Comparison of ENCODE assay signal across 28 mouse cellular contexts in the genomic region with DNA sequence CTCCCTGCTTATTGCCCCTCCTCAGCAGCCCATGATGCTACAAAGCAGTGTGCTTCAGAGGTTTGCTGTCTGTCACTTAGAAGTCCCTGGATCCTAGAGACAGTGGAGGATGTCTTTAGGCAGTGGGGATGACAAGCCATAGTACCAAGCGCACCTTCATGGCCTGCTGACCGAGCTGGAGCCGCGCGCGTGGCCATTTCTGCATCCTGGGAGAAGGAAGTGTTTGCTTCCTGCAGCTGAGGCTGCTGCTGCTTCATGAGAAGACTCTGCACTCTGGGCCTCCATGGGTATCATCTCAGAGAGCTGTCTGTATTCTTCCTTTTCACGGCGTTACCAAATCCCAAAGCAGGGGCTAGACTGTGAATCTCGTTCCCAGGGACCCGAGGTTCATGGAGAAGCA. TPM values are rescaled to one million over a fixed set of nuclear protein-coding genes. Genes with fewer than 3 reads are reported as not detected.
DNase-seq lines count a peak whose midpoint lies in the region; ATAC-seq and TF ChIP-seq lines count a peak whose summit lies in the region.
"Had no signal": no experiment of that assay in that cellular context is flagged by ENCODE, and none has a peak within 500 bp of the region (broad histone marks: within the 10 kb centered on the region; RNA-seq: fewer than 3 reads in every experiment).

No protein-coding gene starts in this region.

- WGBS in heart, embryonic 15.5 days: 90% methylated on average over 10 of the region's 10 CpGs
- 89% methylated on average over 10 of the region's 10 CpGs for WGBS in lung, embryonic 15.5 days
- 89% methylated on average over 10 of the region's 10 CpGs for WGBS in intestine, postnatal 0 days
- WGBS in stomach, postnatal 0 days: 89% methylated on average over 10 of the region's 10 CpGs

- no peak for DNase-seq in heart, adult 18-20 months
- no peak for DNase-seq in lung, postnatal 36 days
- DNase-seq in stomach, postnatal 0 days (ENCODE audit: low spot score): peak; percentile 11
- DNase-seq in cerebellum, adult 18-20 months: no peak
- DNase-seq: adrenal gland, postnatal 36 days; cerebellum, adult 8-10 months; gastrocnemius, postnatal 14 days; kidney, adult 18-20 months; kidney, postnatal 4 days; layer of hippocampus, adult 9-11 months; liver, embryonic 13.5 days; lung, postnatal 14 days; right cerebral cortex, postnatal 14 days; thymus, postnatal 14 days had no signal

- H3K27me3 ChIP-seq in heart, embryonic 15.5 days: no peaks in the 10 kb centered on the region
- peaks cover 3% of the 10 kb centered on the region; the same call in 1 of the 2 replicates for H3K27me3 ChIP-seq in lung, embryonic 15.5 days
- peaks cover 4% of the 10 kb centered on the region; the same call in 1 of the 2 replicates for H3K27me3 ChIP-seq in intestine, postnatal 0 days (replicated peaks; ENCODE audit: control insufficient read depth, insufficient read depth, low read length)
- H3K27me3 ChIP-seq in stomach, postnatal 0 days (ENCODE audit: control insufficient read depth, insufficient read depth, low read length): no peaks in the 10 kb centered on the region

- no peaks in the 10 kb centered on the region for H3K9me3 ChIP-seq in heart, embryonic 15.5 days (replicated peaks)
- no peaks in the 10 kb centered on the region for H3K9me3 ChIP-seq in lung, embryonic 15.5 days
- no peaks in the 10 kb centered on the region for H3K9me3 ChIP-seq in intestine, postnatal 0 days (ENCODE audit: control insufficient read depth)
- H3K9me3 ChIP-seq in stomach, postnatal 0 days (ENCODE audit: control insufficient read depth, low read length): no peaks in the 10 kb centered on the region
- H3K9me3 ChIP-seq: forebrain, embryonic 10.5 days; hindbrain, embryonic 13.5 days; limb, embryonic 13.5 days; liver, embryonic 13.5 days had no signal

- no peak overlapping the region for H3K4me3 ChIP-seq in heart, embryonic 15.5 days
- H3K4me3 ChIP-seq in lung, embryonic 15.5 days: no peak overlapping the region
- H3K4me3 ChIP-seq in intestine, postnatal 0 days (ENCODE audit: low read depth, low read length): no peak overlapping the region
- no peak overlapping the region for H3K4me3 ChIP-seq in stomach, postnatal 0 days (ENCODE audit: low read depth, low read length)
- H3K4me3 ChIP-seq: forebrain, embryonic 10.5 days; hindbrain, embryonic 13.5 days; liver, embryonic 13.5 days had no signal

- no peak overlapping the region for H3K9ac ChIP-seq in heart, embryonic 15.5 days
- H3K9ac ChIP-seq in lung, embryonic 15.5 days: no peak overlapping the region
- H3K9ac ChIP-seq in intestine, postnatal 0 days (ENCODE audit: low read depth, low read length): no peak overlapping the region
- no peak overlapping the region for H3K9ac ChIP-seq in stomach, postnatal 0 days (ENCODE audit: low read length)
- H3K9ac ChIP-seq: hindbrain, embryonic 13.5 days; limb, embryonic 13.5 days; liver, embryonic 13.5 days had no signal

- H3K4me2 ChIP-seq in heart, embryonic 15.5 days: 0 out of 2 replicates have a peak overlapping the region, but pooled peaks have one; percentile 8
- H3K4me2 ChIP-seq in lung, embryonic 15.5 days: peak overlapping the region; percentile 77
- H3K4me2 ChIP-seq in intestine, postnatal 0 days (replicated peaks; ENCODE audit: low read depth): peak overlapping the region; percentile 6; the same call in 1 of the 2 replicates
- H3K4me2 ChIP-seq in stomach, postnatal 0 days (replicated peaks; ENCODE audit: low read depth): no peak overlapping the region
- H3K4me2 ChIP-seq: heart, embryonic 11.5 days; hindbrain, embryonic 13.5 days had no signal

- no peak overlapping the region for H3K27ac ChIP-seq in heart, embryonic 15.5 days
- 0 out of 2 replicates have a peak overlapping the region, but pooled peaks have one; percentile 73 for H3K27ac ChIP-seq in lung, embryonic 15.5 days
- H3K27ac ChIP-seq in intestine, postnatal 0 days (ENCODE audit: low read depth, low read length): no peak overlapping the region
- H3K27ac ChIP-seq in stomach, postnatal 0 days (replicated peaks): no peak overlapping the region
- H3K27ac ChIP-seq: forebrain, embryonic 10.5 days; hindbrain, embryonic 13.5 days; limb, embryonic 13.5 days; liver, embryonic 13.5 days had no signal

- peaks cover 60% of the 10 kb centered on the region for H3K4me1 ChIP-seq in heart, embryonic 15.5 days (replicated peaks)
- peaks cover 42% of the 10 kb centered on the region for H3K4me1 ChIP-seq in lung, embryonic 15.5 days
- no peaks in the 10 kb centered on the region for H3K4me1 ChIP-seq in intestine, postnatal 0 days (replicated peaks; ENCODE audit: control insufficient read depth, insufficient read depth, low read length)
- H3K4me1 ChIP-seq in stomach, postnatal 0 days (replicated peaks; ENCODE audit: control insufficient read depth, insufficient read depth): peaks cover 4% of the 10 kb centered on the region; the same call in 1 of the 2 replicates

- no peak for ATAC-seq in heart, embryonic 15.5 days (replicated peaks; ENCODE audit: insufficient number of reproducible peaks, insufficient read depth, low FRiP score, low read depth)
- no peak for ATAC-seq in lung, embryonic 15.5 days (ENCODE audit: borderline replicate concordance, extremely low read depth, low FRiP score, low TSS enrichment)
- no peak for ATAC-seq in intestine, postnatal 0 days
- ATAC-seq in stomach, postnatal 0 days (ENCODE audit: low FRiP score, low TSS enrichment): no peak

- 0 out of 2 replicates have a peak, but pooled peaks cover 1% of the 10 kb centered on the region for H3K36me3 ChIP-seq in heart, embryonic 15.5 days
- H3K36me3 ChIP-seq in lung, embryonic 15.5 days: no peaks in the 10 kb centered on the region
- H3K36me3 ChIP-seq in intestine, postnatal 0 days (ENCODE audit: control insufficient read depth, insufficient read depth): no peaks in the 10 kb centered on the region
- H3K36me3 ChIP-seq in stomach, postnatal 0 days (ENCODE audit: control insufficient read depth, insufficient read depth, low read length): no peaks in the 10 kb centered on the region
- H3K36me3 ChIP-seq: forebrain, embryonic 10.5 days; hindbrain, embryonic 13.5 days; limb, embryonic 13.5 days; liver, embryonic 13.5 days had no signal

- no peak for TF ChIP-seq CTCF in intestine, postnatal 0 days (IDR thresholded peaks at IDR 0.05; ENCODE audit: low read depth)
- no peak for TF ChIP-seq CTCF in stomach, postnatal 0 days (IDR thresholded peaks at IDR 0.05; ENCODE audit: low read depth)

- no peak for TF ChIP-seq EP300 in stomach, postnatal 0 days (optimal IDR thresholded peaks at IDR 0.05)

RNA-seq across cellular contexts. Expression of a gene that starts 1.8 kb away (rescaled TPM):
- 20.3 and 25.4 TPM in 2 replicates for polyA plus RNA-seq in heart, embryonic 15.5 days (2015; fragmentation: Nextera tagmentation; extraction: Ambion mirVana)
- total RNA-seq in heart, adult 18-20 months (2021): 1 to 10 TPM; 8.4 to 8.7 TPM
- polyA plus RNA-seq in lung, embryonic 15.5 days (2015; fragmentation: Nextera tagmentation; extraction: Ambion mirVana): 60.1 and 62.8 TPM in 2 replicates
- 13.1 and 13.5 TPM in 2 replicates for polyA plus RNA-seq in intestine, postnatal 0 days (2015; fragmentation: Nextera tagmentation; extraction: Ambion mirVana)
- polyA plus RNA-seq in stomach, postnatal 0 days (2015; fragmentation: Nextera tagmentation; extraction: Ambion mirVana): 17.2 and 19.0 TPM in 2 replicates
- total RNA-seq: megakaryocyte-erythroid progenitor cell, adult 5-6 weeks; neutrophil, adult 5-6 weeks had no signal
- polyA plus RNA-seq: C2C12 had no signal

RNA-seq across cellular contexts. Expression of a gene that starts 24.6 kb away (rescaled TPM):
- 0.11 and 0.13 TPM in 2 replicates for polyA plus RNA-seq in heart, embryonic 15.5 days (2015; fragmentation: Nextera tagmentation; extraction: Ambion mirVana)
- total RNA-seq in heart, adult 18-20 months (2021): not detected
- 0.11 and 0.13 TPM in 2 replicates for polyA plus RNA-seq in lung, embryonic 15.5 days (2015; fragmentation: Nextera tagmentation; extraction: Ambion mirVana)
- not detected in 2 replicates for polyA plus RNA-seq in intestine, postnatal 0 days (2015; fragmentation: Nextera tagmentation; extraction: Ambion mirVana)
- polyA plus RNA-seq in stomach, postnatal 0 days (2015; fragmentation: Nextera tagmentation; extraction: Ambion mirVana): not detected in 2 replicates
- total RNA-seq: gastrocnemius, postnatal 14 days; left cerebral cortex, postnatal 10 days; megakaryocyte-erythroid progenitor cell, adult 5-6 weeks; midbrain, postnatal 0 days; neutrophil, adult 5-6 weeks had no signal
- polyA plus RNA-seq: C2C12; forebrain, embryonic 10.5 days; frontal cortex, adult 2 months; heart, embryonic 11.5 days; hindbrain, embryonic 13.5 days; limb, embryonic 13.5 days; liver, embryonic 13.5 days; midbrain, postnatal 0 days; spleen, adult 2 months had no signal
